Mouse (Mus musculus): ENCODE data around the gene Cyp21a1. TPM values are rescaled to one million over a fixed set of nuclear protein-coding genes. Genes with fewer than 3 reads are reported as not detected.
"Not testable (repeated sequence)": the region's sequence is repeated elsewhere in the genome, so short reads cannot be mapped to it uniquely, and the experiment has no call there.

Gene Cyp21a1
- polyA plus RNA-seq, 1 experiment from 2014 or later, result not detected

DNA sequence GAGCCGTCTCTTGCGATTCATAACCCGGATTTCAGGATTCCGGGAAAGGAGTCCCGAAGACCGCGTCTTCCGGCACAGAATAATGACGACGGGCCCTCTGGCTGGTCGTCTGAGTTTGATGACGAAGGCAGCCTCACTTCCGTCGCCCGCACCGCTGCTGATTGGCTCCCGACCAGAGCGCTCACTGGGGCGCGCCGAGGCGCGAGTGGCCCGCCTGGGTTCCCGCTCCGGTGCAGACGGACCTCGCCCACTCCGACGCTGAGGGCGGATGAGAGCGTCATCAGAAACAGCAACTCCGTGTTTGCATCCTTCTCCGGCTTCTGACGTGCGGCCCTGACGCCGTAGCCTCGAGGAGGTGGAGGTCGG lies 32.5 kb upstream of the Cyp21a1 start, which contains the start of the genes Stk19 and Dxo:
Gene Stk19, minus strand, starts transcription at position 90 of the 366 bp plus-strand sequence.
Gene Dxo, plus strand, starts transcription at position 164 of the 366 bp plus-strand sequence.
- Histone ChIP-seq H3K27me3 (replicated peaks) (no peaks in the 10 kb centered on the region), H3K36me3 (peaks cover 65% of the 10 kb centered on the region), H3K4me1 (peaks cover 26% of the 10 kb centered on the region), H3K4me3 (peak within 1 kb of the TSS; percentile 91), H3K27ac (replicated peaks) (peak within 1 kb of the TSS; percentile 69), H3K9me3 (no peaks in the 10 kb centered on the region), H3K4me2 (peak within 1 kb of the TSS; percentile 99), H3K9ac (peak within 1 kb of the TSS; percentile 89)
- ATAC-seq (ENCODE audit: extremely low read depth, insufficient number of reproducible peaks, low FRiP score, low TSS enrichment), result peak; percentile 89
- WGBS, result under 1% methylated on average over 40 of the region's 40 CpGs

DNA sequence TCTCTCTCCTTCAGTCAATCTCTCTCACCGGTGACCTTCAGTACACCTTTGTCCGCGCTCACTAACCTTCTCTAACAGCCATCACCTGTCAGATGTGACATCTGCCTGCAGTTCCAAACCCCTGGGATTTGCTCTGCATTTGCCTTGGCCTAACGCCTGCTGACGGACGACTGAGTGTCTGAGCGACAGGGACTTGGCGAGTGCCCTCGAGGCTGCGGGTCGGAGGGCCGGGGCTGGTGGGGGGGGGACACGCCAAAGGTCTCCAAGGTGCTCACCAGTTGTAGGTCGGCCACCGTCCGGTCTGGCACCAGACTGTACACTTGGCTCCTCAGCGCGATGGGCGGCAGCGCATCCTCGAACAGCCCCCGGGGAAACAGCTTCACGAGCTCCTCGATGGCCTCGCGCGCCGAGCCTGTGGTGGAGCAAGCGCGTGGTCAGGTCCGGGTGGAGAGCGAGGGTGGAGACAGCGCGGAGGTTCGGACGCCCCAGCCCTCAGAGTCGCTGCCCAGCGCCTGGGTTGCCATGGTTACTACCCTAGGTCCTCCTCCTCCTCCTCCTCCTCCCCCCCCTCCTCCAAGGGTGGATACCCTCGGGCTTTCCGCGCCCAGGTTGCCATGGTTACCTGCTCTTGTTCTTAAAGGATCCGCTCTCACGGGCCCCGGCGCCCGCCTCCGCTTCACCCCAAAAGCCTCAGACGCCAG lies 31.9 kb upstream of the Cyp21a1 start:
- Histone ChIP-seq H3K36me3 (peaks cover 65% of the 10 kb centered on the region), H3K4me2 (peak overlapping the region; percentile 99), H3K4me1 (peaks cover 26% of the 10 kb centered on the region), H3K4me3 (peak overlapping the region; percentile 91), H3K9me3 (no peaks in the 10 kb centered on the region), H3K9ac (peak overlapping the region; percentile 89), H3K27ac (replicated peaks) (peak overlapping the region; percentile 69), H3K27me3 (replicated peaks) (no peaks in the 10 kb centered on the region)
- ATAC-seq (ENCODE audit: extremely low read depth, insufficient number of reproducible peaks, low FRiP score, low TSS enrichment), result peak; percentile 77
- WGBS, result 4% methylated on average over 48 of the region's 48 CpGs

DNA sequence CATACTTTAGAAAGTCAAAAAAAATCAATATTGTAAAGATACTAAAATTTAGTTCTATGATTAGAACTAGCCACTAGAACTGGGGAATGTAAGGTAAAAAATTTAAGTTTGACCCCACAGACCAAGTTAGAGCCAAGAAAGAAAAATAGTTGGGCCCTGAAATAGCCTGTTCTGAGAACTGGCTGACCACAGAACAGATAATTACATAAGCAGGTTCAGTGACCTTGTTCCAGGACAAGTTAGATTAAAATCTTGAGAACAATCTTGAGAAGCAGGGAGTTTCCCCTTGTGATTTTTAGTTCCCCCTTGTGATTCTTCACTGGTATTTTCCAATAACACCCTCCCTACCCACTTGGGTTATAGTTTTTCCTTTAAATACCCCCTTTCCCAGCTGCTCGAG lies 26.4 kb upstream of the Cyp21a1 start:
- H3K27me3 ChIP-seq (replicated peaks); H3K9ac ChIP-seq; H3K27ac ChIP-seq (replicated peaks); H3K4me3 ChIP-seq; H3K4me1 ChIP-seq; H3K4me2 ChIP-seq; ATAC-seq (ENCODE audit: extremely low read depth, insufficient number of reproducible peaks, low FRiP score, low TSS enrichment); H3K9me3 ChIP-seq: not testable (repeated sequence)
- 95% methylated on average over 1 of the region's 1 CpGs for WGBS
- H3K36me3 ChIP-seq, result peaks cover 90% of the 10 kb centered on the region

DNA sequence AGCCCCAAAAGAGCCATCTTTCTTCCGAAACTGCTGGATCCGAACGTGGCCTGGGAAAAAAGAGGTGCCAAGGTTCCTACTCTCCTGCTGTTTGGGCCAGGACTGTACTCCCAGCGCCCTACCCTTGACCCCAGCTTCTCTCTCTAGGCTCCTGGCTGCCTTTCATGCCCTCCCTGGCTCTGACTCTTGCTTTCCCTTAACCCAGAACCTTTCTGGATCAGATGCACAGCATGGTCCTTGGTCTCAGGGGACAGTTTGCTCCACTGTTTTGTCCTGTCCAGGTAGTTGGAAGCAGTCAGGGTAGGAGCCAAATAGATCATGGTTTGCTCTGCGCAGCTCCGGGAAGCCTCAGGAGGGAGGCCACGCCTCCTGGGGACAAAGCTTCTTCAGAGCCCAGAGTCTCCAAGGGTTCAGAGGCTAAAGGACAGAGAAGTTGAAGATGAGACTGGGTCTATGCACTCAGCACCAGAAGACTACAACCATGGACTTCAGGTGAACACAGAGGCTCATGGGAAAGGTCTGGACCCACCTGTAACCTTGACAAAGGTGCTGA lies 10.5 kb upstream of the Cyp21a1 start:
- H3K4me2 ChIP-seq, result no peak overlapping the region
- H3K4me3 ChIP-seq, result no peak overlapping the region
- no peak overlapping the region for H3K27ac ChIP-seq (replicated peaks)
- 68% methylated on average over 7 of the region's 7 CpGs for WGBS
- no peaks in the 10 kb centered on the region for H3K36me3 ChIP-seq
- ATAC-seq (ENCODE audit: extremely low read depth, insufficient number of reproducible peaks, low FRiP score, low TSS enrichment), result no peak
- H3K9me3 ChIP-seq, result no peaks in the 10 kb centered on the region
- peaks cover 4% of the 10 kb centered on the region; the same call in 1 of the 2 replicates for H3K27me3 ChIP-seq (replicated peaks)
- no peak overlapping the region for H3K9ac ChIP-seq
- no peaks in the 10 kb centered on the region for H3K4me1 ChIP-seq

DNA sequence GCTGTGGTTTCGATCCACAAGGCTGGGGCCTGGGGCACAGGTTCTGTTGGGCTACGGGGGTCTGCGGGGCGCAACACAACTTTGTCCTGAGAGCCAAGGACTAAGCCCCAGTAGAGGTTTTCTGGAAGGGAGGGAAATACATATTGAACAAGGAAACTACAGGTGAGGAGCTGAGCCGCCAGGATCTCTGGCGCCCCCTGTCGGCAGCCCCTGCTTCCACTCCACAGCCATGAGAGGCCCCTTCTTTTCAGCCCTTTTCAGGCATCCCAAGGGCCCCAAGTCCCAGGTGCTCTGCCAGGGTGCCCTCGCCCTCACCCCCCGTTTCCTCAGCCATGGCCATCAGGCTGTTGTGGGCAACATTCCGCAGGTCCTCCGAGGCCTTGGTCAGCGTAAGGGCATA lies 9.4 kb upstream of the Cyp21a1 start:
- not testable (repeated sequence) for ATAC-seq (ENCODE audit: extremely low read depth, insufficient number of reproducible peaks, low FRiP score, low TSS enrichment); H3K4me2 ChIP-seq; H3K4me3 ChIP-seq; H3K36me3 ChIP-seq; H3K9ac ChIP-seq; H3K27me3 ChIP-seq (replicated peaks); H3K9me3 ChIP-seq; H3K4me1 ChIP-seq; H3K27ac ChIP-seq (replicated peaks)
- 48% methylated on average over 12 of the region's 12 CpGs for WGBS

DNA sequence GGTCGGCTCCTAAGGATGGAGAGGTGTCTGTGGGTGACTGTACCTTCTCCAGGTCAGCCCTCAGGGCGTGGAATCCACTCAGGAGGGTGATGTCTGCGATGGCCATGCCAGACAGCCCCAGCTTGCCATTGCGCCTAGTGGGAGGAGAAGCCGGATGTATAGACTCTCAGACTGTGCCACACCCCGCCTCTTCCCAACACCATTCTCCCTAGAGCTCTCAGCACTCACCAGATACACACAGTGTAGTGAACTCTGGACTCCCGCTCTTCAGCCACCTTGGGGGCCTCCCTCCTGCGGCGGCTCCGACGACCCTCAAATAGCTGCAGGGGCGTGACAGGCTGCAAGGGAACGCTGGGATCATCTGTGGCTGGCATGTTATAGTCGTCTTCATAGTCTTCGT lies 6.9 kb upstream of the Cyp21a1 start:
- H3K27ac ChIP-seq (replicated peaks), result no peak overlapping the region
- no peak overlapping the region for H3K9ac ChIP-seq
- 64% methylated on average over 15 of the region's 15 CpGs for WGBS
- peaks cover 4% of the 10 kb centered on the region; the same call in 1 of the 2 replicates for H3K27me3 ChIP-seq (replicated peaks)
- no peak overlapping the region for H3K4me2 ChIP-seq
- H3K4me3 ChIP-seq, result no peak overlapping the region
- ATAC-seq (ENCODE audit: extremely low read depth, insufficient number of reproducible peaks, low FRiP score, low TSS enrichment), result no peak
- no peaks in the 10 kb centered on the region for H3K4me1 ChIP-seq
- H3K9me3 ChIP-seq, result no peaks in the 10 kb centered on the region
- H3K36me3 ChIP-seq, result no peaks in the 10 kb centered on the region

DNA sequence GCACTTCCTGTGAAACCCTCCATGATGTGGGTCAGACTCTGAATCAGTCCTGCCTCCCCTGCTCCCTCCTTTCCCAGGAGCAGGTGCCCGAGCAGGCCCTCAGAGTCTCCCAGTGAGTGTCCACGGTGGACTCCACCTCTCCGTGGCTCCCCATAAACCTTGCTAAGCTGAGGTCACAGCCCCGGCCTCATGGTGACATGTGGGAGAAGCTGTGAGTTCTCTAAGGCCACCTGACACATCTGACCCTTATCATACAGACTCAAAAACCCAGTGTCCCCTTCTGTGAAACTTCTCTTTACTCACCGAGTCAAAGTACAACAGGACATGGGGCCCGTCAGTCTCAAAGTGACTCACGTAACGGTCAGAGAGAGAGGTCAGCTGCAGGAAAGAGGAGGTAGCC lies 6.5 kb upstream of the Cyp21a1 start:
- not testable (repeated sequence) for H3K4me1 ChIP-seq; H3K27me3 ChIP-seq (replicated peaks); ATAC-seq (ENCODE audit: extremely low read depth, insufficient number of reproducible peaks, low FRiP score, low TSS enrichment); H3K9ac ChIP-seq; H3K4me2 ChIP-seq; H3K9me3 ChIP-seq; H3K27ac ChIP-seq (replicated peaks); H3K4me3 ChIP-seq; H3K36me3 ChIP-seq
- 69% methylated on average over 8 of the region's 8 CpGs for whole genome bisulfite sequencing

DNA sequence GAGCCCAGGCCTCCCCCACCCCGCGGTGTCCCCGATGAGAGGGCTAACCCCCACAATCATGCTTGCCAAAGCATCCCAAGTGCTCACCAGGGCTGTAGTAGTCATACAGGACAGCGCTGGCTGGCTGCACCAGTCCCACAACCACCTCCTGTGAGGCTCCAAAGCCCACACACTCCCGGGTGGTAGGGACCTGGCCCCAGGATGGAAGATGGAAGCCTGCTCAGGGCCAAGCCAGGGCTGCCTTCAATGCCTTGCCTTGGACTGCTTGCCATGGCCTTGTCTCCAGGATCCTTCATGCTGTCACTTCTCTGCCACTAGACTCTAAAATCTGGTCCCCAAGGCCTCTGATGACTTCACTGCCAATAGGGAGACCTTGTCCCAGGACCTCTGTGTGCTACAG lies 6.0 kb upstream of the Cyp21a1 start:
- H3K9me3 ChIP-seq; H3K27ac ChIP-seq (replicated peaks); H3K4me2 ChIP-seq; H3K27me3 ChIP-seq (replicated peaks); H3K36me3 ChIP-seq; H3K9ac ChIP-seq; ATAC-seq (ENCODE audit: extremely low read depth, insufficient number of reproducible peaks, low FRiP score, low TSS enrichment); H3K4me3 ChIP-seq; H3K4me1 ChIP-seq: not testable (repeated sequence)
- 83% methylated on average over 5 of the region's 5 CpGs for WGBS

DNA sequence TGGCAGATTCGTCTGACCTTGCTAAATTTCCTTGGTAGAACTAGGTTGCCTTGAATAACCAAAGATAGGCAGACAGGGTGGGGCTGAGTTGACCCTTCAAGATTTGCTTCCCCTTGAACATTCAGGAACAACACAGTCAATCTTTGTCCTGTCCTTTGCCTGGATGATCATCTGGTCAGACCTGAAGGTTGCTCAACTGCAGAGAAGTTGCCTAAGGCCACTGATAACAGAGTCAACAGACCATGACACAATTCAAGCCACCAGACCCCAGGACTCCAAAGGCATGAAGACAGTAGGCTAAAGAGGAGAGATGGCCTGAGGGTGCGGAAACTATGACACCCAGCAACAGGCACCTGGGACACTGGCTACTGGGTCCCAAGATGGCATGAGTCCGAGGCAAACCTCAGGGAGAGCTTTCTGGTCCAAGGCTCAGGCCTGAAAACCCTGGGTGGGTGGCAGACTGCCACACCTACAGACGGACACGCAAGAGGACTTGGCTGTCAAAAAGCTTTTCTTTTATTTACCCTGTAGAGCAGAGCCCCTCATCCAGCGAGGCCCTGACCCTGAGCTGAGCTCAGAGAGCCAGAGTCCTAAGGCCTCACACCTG lies 4.3 kb upstream of the Cyp21a1 start:
- H3K27ac ChIP-seq (replicated peaks), result no peak overlapping the region
- WGBS, result 72% methylated on average over 6 of the region's 6 CpGs
- H3K4me1 ChIP-seq, result no peaks in the 10 kb centered on the region
- ATAC-seq (ENCODE audit: extremely low read depth, insufficient number of reproducible peaks, low FRiP score, low TSS enrichment), result no peak
- no peak overlapping the region for H3K4me3 ChIP-seq
- no peak overlapping the region for H3K9ac ChIP-seq
- peaks cover 5% of the 10 kb centered on the region for H3K9me3 ChIP-seq
- H3K27me3 ChIP-seq (replicated peaks), result peaks cover 4% of the 10 kb centered on the region; the same call in 1 of the 2 replicates
- no peak overlapping the region for H3K4me2 ChIP-seq
- no peaks in the 10 kb centered on the region for H3K36me3 ChIP-seq

DNA sequence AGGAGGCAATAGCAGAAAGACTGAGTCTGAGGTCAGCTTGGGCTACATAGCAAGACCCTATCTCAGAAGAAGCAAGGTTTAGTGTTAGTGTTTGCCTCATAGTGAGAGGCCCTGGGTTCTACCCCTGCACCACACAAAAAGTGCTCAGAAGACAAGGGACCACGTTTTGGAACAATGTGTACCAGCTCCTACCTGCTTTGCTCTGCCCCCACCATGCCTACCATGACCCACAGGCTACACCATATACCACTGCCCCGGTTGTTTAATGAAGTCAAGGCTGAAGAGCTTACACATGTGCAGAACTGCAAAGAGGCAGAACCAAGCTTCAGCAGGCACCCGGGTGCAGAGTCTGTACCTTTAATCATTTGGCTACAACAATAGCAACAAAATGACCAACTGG lies 2.8 kb upstream of the Cyp21a1 start:
- 61% methylated on average over 3 of the region's 3 CpGs for WGBS

DNA sequence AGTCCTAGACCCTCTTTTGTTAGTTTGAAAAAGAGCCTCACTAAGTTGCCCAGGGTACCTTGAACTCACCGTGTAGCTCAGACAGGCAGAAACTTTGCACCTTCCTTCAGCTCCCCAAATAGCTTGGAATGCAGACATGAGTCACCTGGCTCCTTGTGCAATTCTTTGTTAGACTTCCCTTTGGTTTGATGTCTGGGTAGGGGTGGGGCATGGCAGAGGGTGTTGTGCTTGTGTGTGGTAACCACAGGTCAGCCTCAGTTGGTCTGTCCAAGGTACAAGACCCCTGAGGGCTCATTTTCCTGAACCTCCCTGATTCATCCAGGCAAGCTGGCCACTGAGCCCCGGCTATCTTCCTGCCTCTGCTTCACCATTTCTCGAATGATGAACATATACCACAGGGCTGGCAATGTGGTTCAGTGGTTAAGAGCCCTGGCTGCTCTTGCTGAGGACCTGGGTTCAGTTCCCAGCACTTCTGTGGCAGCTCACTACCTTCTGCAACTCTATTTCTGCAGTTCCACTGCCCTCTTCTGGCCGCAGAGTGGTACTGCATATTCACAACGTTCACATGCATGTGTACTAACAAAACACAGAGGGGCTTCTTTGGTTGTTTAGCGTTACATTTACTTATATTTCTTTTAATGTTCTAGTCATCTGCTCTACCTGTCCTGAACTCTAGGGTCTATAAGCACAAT lies 656 bp upstream of the Cyp21a1 start:
- 64% methylated on average over 6 of the region's 6 CpGs for WGBS
- H3K9ac ChIP-seq, result no peak overlapping the region
- no peaks in the 10 kb centered on the region for H3K4me1 ChIP-seq
- no peaks in the 10 kb centered on the region for H3K36me3 ChIP-seq
- no peaks in the 10 kb centered on the region for H3K27me3 ChIP-seq (replicated peaks)
- H3K4me3 ChIP-seq, result no peak overlapping the region
- no peak for ATAC-seq (ENCODE audit: extremely low read depth, insufficient number of reproducible peaks, low FRiP score, low TSS enrichment)
- H3K27ac ChIP-seq (replicated peaks), result no peak overlapping the region
- peaks cover 5% of the 10 kb centered on the region for H3K9me3 ChIP-seq
- no peak overlapping the region for H3K4me2 ChIP-seq

More for the DNA sequence above, 2.8 kb upstream of the Cyp21a1 start:
- Histone ChIP-seq H3K4me1 (no peaks in the 10 kb centered on the region), H3K36me3 (no peaks in the 10 kb centered on the region), H3K9me3 (peaks cover 5% of the 10 kb centered on the region), H3K27ac (replicated peaks) (no peak overlapping the region), H3K4me3 (no peak overlapping the region), H3K9ac (no peak overlapping the region), H3K4me2 (no peak overlapping the region), H3K27me3 (replicated peaks) (no peaks in the 10 kb centered on the region)
- no peak for ATAC-seq (ENCODE audit: extremely low read depth, insufficient number of reproducible peaks, low FRiP score, low TSS enrichment)
